Mouse (Mus musculus) spleen, postnatal 14 days (tissue): ENCODE results near the gene D1Ertd622e.

Source experiments
- DNase-seq, 2 experiments: peaks; one replicate each; pipeline ENCODE4 v3.0.0; 2021 to 2022; ENCODE audit warnings: low spot score in 2 of 2

Gene D1Ertd622e

DNA sequence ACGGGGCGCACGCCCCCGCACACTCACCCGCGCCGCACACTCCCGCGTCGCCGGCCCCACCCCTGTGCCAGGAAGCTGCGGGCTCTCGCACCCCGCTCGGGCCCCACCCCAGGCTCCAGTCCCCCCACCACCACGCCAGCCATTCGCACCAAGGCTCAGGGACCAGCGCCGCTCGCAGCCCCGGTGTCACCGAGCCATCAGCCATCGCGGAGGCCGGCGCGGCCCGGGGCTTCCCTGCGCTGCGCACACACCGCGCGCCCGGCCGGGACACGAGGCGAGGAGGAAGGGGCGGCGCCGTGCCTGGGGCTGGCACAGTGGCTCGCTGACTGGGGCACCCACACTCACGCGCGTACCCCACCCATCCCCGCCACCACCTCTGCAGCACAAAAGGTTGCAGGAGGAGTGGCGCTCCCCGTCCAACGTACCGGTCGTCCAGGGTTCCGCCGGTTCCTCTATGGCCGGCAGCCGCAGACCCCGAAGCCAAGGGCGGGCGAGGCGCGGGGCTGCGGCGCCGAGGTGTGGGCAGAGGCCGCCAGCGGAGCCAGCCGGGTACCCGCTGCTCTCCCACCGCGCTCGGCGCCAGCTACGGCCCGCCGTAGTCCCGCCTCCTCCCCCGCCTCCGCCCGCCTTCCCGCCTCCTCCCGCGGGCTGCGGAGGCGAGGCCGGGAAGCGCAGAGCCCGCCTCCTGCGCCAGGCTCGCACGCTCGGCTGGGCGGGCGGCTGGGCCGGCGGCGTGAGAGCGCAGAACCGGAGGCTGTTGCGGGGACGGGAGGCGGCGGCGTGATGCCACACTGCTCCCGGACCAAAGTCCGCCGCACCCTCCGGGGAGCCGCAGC lies at the start of gene D1Ertd622e:
Gene D1Ertd622e, minus strand, starts transcription at position 669 of the 836 bp plus-strand sequence.
- peak; percentile 61 to 64 for DNase-seq

DNA sequence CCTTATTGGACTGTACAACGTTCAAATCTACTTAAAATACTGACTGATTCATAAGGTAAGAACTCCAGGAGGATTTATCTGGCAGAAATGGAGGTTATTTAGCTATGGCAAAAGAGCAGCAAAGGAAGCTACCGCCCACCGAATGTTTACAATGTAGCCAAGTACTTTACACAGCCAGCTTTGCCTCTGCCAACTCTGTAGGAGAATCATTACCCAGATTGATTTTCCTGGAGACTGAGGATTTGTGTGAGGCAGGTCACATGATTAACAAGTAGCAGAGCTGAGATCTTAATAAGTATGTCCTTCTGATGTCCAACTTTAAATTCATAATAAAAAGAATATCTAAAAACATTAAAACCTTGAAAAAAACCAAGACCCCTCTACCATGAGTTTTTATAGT lies 48.6 kb upstream of the D1Ertd622e start:
- no peak for DNase-seq

DNA sequence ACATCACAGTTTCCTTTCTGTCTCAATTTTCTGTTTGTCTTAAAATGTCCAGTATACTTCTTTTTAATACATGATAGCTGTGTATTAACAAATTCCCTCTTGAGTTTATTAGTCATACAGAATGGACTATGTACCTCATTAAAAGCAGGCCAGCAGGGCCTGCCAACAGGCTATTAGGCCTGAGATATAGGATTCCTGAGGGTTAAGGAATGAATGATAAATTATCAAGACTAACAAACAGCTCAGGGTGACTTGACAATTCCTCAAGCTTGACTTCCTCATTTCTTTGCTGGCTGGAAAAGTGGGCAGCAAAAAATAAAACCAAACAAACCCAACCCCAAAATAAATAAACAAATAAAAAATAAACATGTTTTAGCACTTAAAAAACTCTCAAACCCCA lies 43.5 kb upstream of the D1Ertd622e start:
- DNase-seq, result no peak

DNA sequence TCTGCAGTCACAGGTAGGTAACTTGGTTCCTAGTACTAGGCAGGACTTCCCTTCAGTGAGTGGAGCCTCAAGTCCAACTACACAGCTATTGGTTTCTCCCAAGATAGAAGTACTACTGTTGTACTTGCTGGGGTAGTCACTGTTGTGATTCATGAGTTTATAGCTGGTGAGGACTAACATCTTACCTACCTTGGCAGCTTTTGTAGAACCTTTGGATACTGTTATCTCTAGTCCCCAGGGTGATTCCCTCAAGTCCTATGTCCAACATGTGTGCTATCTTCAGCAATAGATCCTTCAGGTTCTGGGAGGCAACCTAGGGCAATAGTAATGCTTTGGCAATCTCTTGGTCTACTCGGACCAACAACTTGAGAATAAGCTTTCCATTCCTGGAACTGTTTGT lies 42.8 kb upstream of the D1Ertd622e start:
- DNase-seq, result no peak

DNA sequence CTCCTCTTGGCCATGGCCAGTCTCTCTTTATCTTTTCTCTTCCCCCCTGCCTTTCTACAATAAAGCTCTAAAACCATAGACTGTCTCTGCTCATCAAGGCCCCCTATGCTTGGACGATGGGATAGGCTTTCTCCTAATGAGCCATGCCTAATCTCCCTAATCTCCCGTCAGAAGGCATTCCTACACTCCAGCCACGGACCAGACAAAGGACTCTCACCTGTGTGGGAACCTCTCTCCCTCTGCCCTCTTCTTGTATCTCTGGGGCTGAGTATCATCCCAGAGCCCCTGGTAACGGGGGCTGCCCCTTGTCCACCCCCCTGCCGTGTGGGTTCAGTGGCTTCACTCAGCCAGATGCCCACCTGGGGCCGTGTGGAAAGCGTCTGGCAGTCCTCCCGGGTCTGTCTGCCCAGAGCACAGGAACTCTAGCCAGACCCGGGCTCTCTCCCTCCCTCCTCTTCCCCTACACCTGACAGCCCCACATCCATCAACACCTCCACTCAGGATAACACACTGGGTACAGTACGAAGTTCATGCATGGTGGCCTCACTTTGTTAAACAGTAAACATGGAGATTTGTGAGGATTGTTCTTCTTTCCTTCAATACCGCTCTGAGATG lies 37.2 kb upstream of the D1Ertd622e start:
- DNase-seq, result no peak

DNA sequence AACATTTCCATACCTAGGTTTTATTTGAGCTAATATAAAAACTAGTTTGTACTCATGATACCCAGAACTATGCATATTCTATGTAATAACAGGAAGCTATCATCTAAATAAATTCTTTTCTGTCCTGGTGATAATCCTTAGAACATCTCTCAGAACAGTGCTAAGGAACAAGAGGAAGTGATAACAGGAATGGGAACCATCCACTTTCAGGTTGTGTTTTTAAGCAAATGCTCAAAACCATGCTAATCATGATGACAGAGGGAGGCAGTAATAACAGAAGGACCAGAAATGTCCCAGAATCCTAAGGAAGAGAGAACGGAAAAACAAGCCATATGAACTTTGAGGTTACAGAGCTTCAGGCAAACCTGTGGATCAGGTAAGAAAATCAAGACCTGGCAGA lies 35.4 kb upstream of the D1Ertd622e start:
- DNase-seq, result no peak

DNA sequence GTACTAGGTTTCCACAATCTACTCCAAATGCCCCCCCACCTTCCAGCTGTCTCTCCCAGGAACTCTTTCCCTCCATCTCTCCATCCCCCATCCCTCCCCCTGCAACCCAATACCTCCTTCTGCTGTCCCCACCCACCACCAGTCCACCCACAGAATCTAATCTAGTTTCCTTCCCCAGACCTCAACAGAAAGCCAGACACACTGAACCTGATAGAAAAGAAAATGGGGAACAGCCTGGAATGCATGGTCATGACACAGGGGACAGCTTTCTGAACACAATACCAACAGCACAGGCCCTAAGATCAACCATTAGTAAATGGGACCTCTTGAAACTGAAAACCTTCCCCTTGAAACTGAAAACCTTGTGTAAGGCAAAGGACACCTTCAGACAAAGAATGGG lies 32.0 kb upstream of the D1Ertd622e start:
- DNase-seq, result no peak

DNA sequence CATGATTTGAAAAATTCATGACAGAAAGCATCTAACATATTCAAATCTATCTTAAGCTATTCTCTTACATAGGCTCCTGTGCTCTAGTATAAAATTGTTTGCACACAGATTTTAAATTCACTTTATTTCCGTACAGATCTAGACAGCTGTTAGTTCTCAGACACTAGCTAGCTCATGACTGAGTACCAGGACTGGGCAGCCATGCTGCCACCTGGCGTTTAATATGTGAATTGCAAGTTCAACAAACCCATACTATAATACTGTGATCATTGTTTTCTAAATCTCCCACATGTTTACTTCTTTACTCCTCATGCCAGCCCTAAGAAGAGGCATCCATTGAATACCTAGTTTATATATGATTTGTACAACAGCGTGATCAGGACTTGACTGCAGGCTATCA lies 26.9 kb upstream of the D1Ertd622e start:
- peak in 1 of 2 experiments; percentile 50 for DNase-seq

DNA sequence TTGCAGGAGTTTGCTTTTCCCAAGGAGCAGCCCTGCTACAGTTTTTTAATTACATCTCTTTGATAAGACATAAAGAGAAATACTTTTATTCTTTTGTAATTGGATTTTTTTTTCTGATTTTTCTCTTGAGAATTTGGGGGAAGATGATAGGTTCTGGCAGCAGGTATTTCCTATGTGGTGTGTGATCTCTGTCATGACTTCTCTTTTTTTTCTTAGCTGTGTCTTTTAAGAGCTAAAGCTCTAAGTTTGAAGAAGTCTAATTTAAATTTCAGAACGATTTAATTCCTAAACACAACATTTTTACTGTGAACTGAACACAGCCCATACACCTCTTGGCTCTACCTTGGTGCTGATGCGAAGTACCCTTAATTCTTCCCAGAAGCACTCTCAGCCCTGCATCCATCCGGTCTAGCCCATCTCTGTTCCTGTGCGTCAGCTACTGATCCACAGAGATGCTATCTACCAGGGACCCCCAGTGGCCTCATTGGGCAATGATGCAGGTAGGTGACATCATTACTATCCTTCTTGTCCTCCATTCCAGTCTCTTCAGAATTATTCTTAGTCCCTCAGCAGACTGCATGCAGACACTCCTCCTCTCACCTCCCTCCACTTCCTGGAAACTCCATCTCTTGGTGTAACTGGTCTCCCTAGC lies 14.8 kb upstream of the D1Ertd622e start:
- no peak for DNase-seq

DNA sequence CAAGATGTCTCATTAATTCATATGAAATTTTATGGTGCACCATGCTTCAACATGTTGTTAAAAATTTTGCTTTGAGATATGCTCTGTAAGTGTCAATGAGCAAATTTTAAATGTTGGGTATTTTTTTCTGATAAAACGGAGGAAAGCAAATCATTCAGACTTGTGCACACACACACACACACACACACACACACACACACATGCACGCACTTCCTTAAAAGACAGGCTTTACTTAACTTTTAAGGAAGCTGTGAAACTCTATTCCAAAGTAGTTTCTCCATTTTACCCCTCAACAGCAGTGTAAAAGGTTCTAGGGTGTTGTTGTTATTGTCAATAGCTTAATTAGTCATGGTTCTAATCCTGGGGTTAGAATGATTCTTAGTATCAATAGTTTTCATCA lies 14.2 kb upstream of the D1Ertd622e start:
- DNase-seq, result no peak

DNA sequence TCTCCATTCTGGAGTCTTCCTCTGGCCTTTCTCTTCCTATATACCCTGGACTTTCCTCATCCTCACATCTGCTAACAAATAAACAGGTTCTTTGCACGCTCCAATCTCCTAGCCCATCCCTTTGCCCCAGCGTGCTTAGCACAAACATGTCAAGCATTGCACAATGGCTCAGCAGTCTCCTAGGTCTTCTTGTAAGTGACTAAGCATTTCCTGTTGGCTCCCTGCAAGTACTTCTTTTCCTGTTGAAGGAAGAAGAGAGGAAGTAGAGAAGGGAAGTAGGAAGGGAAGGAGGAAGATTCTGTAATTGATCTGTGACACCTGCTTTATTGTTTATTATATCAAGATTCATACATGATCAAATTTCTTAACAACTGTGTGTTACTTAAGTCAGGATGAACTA lies 11.0 kb upstream of the D1Ertd622e start:
- DNase-seq, result no peak

DNA sequence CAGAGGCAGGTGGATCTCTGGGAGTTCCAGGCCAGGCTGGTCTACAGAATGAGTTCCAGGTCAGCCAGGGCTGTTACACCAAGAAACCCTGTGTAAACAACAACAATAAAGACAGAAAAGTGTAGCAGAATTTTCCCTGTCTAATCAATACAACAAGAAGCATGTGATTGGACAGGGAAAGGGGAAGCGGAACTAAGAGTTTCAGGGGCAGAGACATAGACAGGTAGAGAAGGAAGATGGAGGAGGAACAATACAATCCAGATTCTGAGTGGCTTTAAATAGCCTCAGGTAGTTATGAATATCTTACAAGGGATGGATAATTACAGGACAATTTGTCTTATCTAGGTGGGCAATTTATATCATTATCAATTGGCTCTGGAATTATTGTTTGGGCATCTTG lies 5.4 kb upstream of the D1Ertd622e start:
- no peak for DNase-seq

DNA sequence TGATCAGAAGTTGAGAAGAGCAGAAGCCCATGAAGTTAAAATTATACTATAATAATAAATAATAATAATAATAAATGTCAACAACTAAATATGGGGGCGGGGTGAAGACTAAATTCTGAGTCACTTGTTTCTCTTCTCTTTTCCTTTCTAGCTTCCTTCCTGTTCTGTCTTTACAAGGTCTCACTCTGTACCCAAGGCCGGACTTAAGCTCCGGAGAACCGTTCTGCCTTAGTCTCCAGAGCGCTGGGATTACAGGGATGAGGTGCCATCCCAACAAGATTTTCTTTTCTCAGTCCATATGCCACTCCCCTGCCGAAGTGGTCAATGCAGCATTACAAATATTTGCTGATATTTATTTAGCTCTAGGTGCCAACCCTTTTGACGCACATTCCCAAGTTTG lies 450 bp upstream of the D1Ertd622e start:
- no peak for DNase-seq

DNA sequence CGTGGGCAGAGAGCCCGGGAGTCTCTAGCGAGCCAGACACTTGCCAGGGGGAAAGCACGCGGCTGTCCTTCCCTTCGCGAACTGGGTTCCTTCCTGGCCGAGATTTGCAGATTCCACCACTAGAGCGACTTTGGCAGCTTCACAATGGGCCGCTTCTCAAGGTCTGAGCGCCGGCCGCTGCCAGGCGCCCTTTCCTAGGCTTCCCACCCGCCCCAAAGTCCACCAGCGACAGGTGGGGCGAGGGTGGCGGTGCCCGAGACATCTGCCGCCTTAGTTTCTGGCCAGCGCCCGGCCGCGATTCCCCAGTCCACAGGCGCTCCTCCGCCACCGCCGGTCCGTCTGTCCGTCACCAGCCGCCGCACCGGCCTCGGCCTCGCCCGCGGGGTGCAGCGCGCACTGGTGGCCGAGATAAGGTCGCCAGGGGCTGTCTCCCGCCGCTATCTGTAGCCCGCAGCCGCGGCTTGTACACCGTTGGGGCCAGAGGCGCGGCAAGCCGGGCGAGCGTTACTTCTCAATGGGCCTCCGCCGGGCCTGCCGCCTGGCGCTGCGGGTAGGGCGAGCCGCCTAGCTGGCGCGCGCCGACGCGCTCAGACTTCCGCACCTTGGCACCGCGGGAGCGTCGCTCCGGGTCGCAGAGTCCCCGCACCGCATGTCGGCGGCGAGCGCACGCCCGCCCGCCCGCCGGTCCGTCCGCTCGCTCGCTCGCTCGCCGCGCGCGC lies 1.0 kb downstream of the D1Ertd622e start:
- peak; percentile 76 to 85 for DNase-seq

DNA sequence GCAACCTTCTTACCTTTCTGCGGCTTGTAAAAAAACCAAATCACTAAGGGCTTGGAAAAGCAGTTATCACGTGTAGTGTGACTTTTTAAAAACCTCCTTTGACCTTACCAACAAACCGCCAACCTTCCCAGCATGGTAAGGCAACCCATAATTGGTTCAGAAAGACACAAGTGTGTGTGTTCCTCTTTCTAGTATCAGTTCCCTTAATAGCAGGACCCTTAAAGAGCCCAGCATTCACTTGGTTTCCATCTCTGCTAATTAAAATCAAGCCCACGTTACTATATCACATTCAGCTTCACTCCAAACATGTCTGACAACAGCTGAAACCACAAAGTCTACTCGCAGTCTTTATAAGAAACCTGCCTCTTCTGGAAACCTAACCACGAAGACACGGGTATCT lies 2.5 kb downstream of the D1Ertd622e start:
- DNase-seq, result no peak

DNA sequence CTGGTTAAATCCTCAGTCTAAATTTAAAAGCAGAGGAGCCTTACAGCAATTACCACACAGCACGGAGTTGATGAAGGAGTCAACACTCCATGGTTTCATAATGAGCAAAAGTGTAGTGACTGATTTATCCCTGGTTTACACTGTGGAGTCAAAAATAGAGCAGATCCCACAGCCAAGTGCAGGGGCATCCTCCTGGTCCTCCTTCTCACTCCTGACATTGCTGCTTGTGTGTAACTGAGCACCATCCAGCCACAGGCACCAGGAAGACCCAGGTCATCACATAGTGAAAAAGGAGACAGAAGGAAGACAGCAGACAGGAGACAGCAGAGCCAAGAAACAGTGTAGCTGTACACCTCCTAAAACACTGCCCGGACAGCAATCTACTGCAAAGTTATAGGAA lies 4.1 kb downstream of the D1Ertd622e start:
- DNase-seq, result no peak

DNA sequence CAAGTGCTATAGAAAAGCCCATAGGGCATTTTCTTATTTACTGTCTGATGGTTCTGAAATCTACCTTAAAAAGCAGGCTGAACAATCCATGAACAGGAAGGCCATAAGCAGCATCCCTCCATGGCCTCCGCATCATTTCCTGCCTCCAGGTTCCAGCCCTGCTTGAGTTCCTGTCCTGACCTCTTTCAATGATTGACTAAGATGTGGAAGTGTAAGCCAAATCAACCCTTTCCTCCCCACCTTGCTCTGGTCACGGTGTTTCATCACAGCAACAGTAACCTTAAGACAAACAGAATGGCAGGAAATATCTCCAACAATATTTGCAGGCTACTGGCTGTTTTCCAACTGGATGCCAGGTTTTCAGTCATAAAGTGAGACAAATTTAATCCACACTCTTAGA lies 4.7 kb downstream of the D1Ertd622e start:
- DNase-seq, result no peak

DNA sequence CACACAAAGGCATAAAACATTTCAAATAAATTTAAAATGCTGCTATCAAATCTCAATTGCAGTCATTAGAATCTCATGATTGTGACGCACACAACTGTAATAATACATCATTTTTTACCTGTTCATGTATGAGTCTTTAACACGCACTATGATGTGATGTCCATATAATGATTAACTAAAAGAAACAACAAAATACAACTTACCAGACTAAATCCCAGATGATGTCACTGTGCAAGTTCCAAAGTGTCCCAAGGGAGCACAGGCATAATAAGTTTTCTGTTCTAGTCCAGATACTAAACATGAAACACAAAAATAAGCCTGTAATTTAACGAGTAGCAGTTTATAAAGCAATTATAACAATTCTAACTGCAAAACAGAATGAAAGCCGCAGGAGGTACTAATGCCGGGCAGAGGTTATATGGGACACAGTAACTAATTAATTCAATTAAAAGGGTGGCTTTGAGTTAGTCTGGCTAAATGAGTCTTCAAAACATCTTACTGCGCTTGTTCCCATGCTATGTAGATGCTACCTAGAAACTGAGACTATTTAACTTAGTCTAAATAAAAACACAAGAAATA lies 7.4 kb downstream of the D1Ertd622e start:
- no peak for DNase-seq

DNA sequence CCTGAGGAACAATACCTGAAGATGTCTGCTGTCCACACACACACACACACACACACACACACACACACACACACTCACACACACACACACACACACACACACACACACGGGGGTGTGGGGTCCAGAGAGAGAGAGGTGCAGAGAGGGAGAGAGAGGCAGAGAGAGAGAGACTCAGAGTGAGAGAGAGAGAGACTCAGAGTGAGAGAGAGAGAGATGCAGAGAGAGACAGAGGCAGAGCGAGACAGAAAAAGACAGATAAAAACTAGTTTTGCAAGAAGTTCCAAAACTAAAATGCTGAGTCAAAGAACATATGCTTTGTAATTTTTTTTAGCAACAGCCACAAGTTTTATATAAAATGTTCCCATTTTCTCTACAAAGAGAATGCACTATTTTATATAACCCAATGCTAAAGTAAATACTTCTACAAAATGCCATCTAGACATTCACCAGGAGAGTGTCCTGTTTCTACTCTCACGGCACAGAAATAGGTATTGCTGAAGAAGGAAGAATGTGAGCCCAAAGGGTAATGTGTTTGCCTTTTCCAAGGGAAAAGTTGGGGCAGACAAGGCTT lies 11.2 kb downstream of the D1Ertd622e start:
- DNase-seq, result no peak

DNA sequence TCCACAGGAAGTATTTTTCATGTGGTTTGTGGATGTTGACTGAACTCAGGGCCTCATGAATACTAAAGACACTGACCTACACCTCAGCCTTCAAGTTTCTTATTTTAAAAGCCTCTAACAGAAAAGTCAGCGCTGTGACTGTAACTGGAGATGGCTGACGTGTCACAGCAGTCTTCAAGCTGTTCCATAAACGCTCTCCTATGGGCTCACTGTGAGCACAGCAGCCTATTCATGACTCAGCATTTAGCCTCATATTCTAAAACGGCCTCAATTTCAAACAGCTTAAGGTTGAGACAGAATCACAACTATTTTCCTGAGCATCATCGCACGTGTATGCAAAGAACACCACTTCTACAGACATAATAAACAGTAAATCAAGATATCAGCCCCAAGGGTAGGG lies 11.8 kb downstream of the D1Ertd622e start:
- no peak for DNase-seq

DNA sequence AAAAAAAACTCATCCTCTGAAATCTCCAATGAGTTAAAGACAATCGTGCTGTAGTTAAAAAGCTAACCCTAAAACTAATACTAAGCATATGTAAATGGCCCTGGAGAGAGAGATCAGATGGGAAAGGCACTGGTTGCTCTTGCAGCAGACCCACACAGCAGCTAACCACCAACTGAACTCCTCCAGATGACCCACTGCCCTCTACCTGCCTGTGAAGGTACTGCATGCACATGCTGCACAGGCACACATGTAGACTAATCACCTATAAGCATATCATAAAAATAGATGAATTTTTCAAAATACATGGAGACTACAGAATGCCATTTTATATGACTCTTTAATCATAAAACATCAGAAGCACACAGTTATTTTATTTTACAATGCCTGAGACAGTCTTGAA lies 14.8 kb downstream of the D1Ertd622e start:
- no peak for DNase-seq

DNA sequence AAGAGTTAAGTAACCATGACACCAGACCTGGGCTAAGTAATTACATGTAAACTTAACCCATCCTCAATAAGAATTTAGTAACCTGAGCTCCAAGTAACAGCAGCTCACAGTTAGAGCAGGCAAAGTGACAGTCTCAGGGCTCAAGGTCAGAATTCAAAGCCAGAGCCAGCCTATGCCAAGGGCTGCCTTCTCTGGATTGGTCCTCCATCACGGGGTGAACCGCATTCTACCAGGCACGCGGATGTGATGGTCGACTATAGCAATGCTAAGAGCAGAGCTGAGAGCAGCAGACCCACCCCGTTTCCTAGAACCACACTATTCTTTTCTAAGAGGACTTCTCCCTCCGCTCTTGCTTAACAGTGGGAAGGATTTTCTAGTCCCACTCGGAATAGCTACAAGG lies 27.8 kb downstream of the D1Ertd622e start:
- no peak for DNase-seq
